Mouse (Mus musculus) myocyte (in vitro differentiated cells): ENCODE measurements around the gene Serpina3a.

ENCODE experiments used
- CEBPB ChIP-seq: IDR thresholded peaks from 2 replicates; pipeline ENCODE4 v1.6.1; 2011; ENCODE audit warnings: mild to moderate bottlenecking, moderate library complexity; ENCODE audit not compliant: poor library complexity, insufficient read depth, severe bottlenecking
- E2F4 ChIP-seq: IDR thresholded peaks from one replicate; pipeline ENCODE4 v1.6.1; 2011; ENCODE audit warnings: mild to moderate bottlenecking, control low read depth, moderate library complexity; ENCODE audit not compliant: insufficient read depth
- MAX ChIP-seq: IDR thresholded peaks from one replicate; pipeline ENCODE4 v1.6.1; 2011; ENCODE audit warnings: low read depth, mild to moderate bottlenecking, control low read depth
- MYOD1 ChIP-seq, 3 experiments: IDR thresholded peaks; one replicate each; pipeline ENCODE4 v1.6.1; 2011; ENCODE audit warnings: control low read depth in 2 of 3, low read depth in 2 of 3, mild to moderate bottlenecking in 2 of 3, moderate library complexity in 1 of 3; ENCODE audit not compliant: insufficient read length in 2 of 3, control insufficient read depth in 1 of 3
- MYOG ChIP-seq, 3 experiments: IDR thresholded peaks; one replicate each; pipeline ENCODE4 v1.6.1; 2011; ENCODE audit warnings: control low read depth in 2 of 3, low read depth in 2 of 3, mild to moderate bottlenecking in 2 of 3; ENCODE audit not compliant: insufficient read length in 2 of 3, control insufficient read depth in 1 of 3, insufficient read depth in 1 of 3
- POLR2A ChIP-seq: IDR thresholded peaks from one replicate; pipeline ENCODE4 v1.6.1; 2011; ENCODE audit warnings: low read depth, mild to moderate bottlenecking, control low read depth, moderate library complexity; ENCODE audit not compliant: insufficient read length
- POLR2AphosphoS2 ChIP-seq: IDR thresholded peaks from one replicate; pipeline ENCODE4 v1.6.1; 2011; ENCODE audit warnings: low read depth, control low read depth; ENCODE audit not compliant: insufficient read length
- SRF ChIP-seq: IDR thresholded peaks from one replicate; pipeline ENCODE4 v1.6.1; 2011; ENCODE audit warnings: low read depth; ENCODE audit not compliant: control insufficient read depth, insufficient read length
- TCF12 ChIP-seq: IDR thresholded peaks from one replicate; pipeline ENCODE4 v1.6.1; 2011; ENCODE audit warnings: mild to moderate bottlenecking, control low read depth; ENCODE audit not compliant: poor library complexity, insufficient read depth, severe bottlenecking

- TF ChIP-seq POLR2A (no peak), E2F4 (no peak), TCF12 (no peak), CEBPB (no peak), POLR2AphosphoS2 (no peak), MYOD1 (IDR thresholded peaks at IDR 0.05; ENCODE audit: control insufficient read depth in 1 of 3, insufficient read length in 2 of 3, low read depth in 2 of 3) (no peak), SRF (no peak), MAX (no peak), MYOG (IDR thresholded peaks at IDR 0.05; ENCODE audit: control insufficient read depth in 1 of 3, insufficient read depth in 1 of 3, insufficient read length in 2 of 3, low read depth in 2 of 3) (no peak)
Measured at GRCm38 (mm10) chr12:104153656-104154055, 41.1 kb downstream of the Serpina3a start, which contains the start of gene Serpina3c.
